8 mouse cellular contexts compared by ENCODE assay signal in the genomic region with DNA sequence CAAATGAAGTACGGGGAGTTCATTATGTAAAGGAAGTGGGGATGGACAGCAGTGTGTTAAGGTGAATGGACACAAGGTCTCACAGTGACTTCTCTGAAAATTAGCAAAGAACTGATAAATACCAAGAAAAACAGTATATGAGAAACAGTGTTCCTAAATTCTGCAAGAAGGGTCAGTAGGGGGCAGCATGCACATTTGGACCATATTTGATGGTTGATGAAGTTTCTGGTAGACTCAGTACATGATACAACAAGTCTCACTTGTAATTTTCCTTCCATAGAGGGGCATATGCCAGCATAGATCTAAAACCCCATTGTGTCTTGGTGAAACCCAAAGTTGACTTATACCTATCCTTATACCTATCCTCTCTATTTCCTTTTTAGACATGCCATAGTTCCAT.
DNase-seq lines count a peak whose midpoint lies in the region; ATAC-seq lines count a peak whose summit lies in the region.

No protein-coding gene starts in this region.

- no peak overlapping the region for H3K27ac ChIP-seq in forebrain, embryonic 14.5 days (ENCODE audit: low read depth, low read length)
- H3K27ac ChIP-seq in forebrain, embryonic 12.5 days = no peak overlapping the region
- no peak overlapping the region for H3K27ac ChIP-seq in midbrain, embryonic 14.5 days (replicated peaks; ENCODE audit: low read depth, low read length)
- no peak overlapping the region for H3K27ac ChIP-seq in midbrain, embryonic 13.5 days

- no peaks in the 10 kb centered on the region for H3K4me1 ChIP-seq in forebrain, embryonic 14.5 days (ENCODE audit: control insufficient read depth, insufficient read depth, low read length)
- H3K4me1 ChIP-seq in forebrain, embryonic 12.5 days = no peaks in the 10 kb centered on the region
- no peaks in the 10 kb centered on the region for H3K4me1 ChIP-seq in midbrain, embryonic 14.5 days (ENCODE audit: control insufficient read depth, insufficient read depth, low read length)
- no peaks in the 10 kb centered on the region for H3K4me1 ChIP-seq in midbrain, embryonic 13.5 days (replicated peaks)

- no peaks in the 10 kb centered on the region for H3K27me3 ChIP-seq in forebrain, embryonic 14.5 days (replicated peaks; ENCODE audit: control insufficient read depth, insufficient read depth, low read length)
- no peaks in the 10 kb centered on the region for H3K27me3 ChIP-seq in forebrain, embryonic 12.5 days
- H3K27me3 ChIP-seq in midbrain, embryonic 14.5 days (ENCODE audit: control insufficient read depth, insufficient read depth, low read length) = no peaks in the 10 kb centered on the region
- no peaks in the 10 kb centered on the region for H3K27me3 ChIP-seq in midbrain, embryonic 13.5 days

- H3K9ac ChIP-seq in forebrain, embryonic 14.5 days (ENCODE audit: low read length) = no peak overlapping the region
- H3K9ac ChIP-seq in forebrain, embryonic 12.5 days = no peak overlapping the region
- H3K9ac ChIP-seq in midbrain, embryonic 14.5 days (replicated peaks; ENCODE audit: low read length) = no peak overlapping the region
- no peak overlapping the region for H3K9ac ChIP-seq in midbrain, embryonic 13.5 days (replicated peaks)

- no peak for ATAC-seq in forebrain, embryonic 14.5 days
- ATAC-seq in forebrain, embryonic 12.5 days (ENCODE audit: low FRiP score) = no peak
- ATAC-seq in midbrain, embryonic 14.5 days (ENCODE audit: low FRiP score, low TSS enrichment) = no peak
- ATAC-seq in midbrain, embryonic 13.5 days = no peak
- ATAC-seq in megakaryocyte-erythroid progenitor cell, adult 5-6 weeks (replicated peaks; ENCODE audit: low FRiP score, low TSS enrichment, poor library complexity, severe bottlenecking) = no peak
- no peak for ATAC-seq in granulocyte monocyte progenitor cell, adult 5-6 weeks (replicated peaks; ENCODE audit: poor library complexity, severe bottlenecking)

- WGBS in forebrain, embryonic 14.5 days = 72% methylated on average over 1 of the region's 1 CpGs
- 81% methylated on average over 1 of the region's 1 CpGs for WGBS in forebrain, embryonic 12.5 days
- 76% methylated on average over 1 of the region's 1 CpGs for WGBS in midbrain, embryonic 14.5 days
- WGBS in midbrain, embryonic 13.5 days = 83% methylated on average over 1 of the region's 1 CpGs

- H3K9me3 ChIP-seq in forebrain, embryonic 14.5 days (replicated peaks; ENCODE audit: control insufficient read depth, low read length) = no peaks in the 10 kb centered on the region
- no peaks in the 10 kb centered on the region for H3K9me3 ChIP-seq in forebrain, embryonic 12.5 days
- H3K9me3 ChIP-seq in midbrain, embryonic 14.5 days (ENCODE audit: control insufficient read depth, low read length) = no peaks in the 10 kb centered on the region
- H3K9me3 ChIP-seq in midbrain, embryonic 13.5 days = no peaks in the 10 kb centered on the region

- intact Hi-C loops in left cerebral cortex, postnatal 14 days (cut with DNase I) = no loop called here

- peak; percentile 71 for DNase-seq in forebrain, embryonic 14.5 days (ENCODE audit: low spot score)
- DNase-seq in midbrain, embryonic 14.5 days = peak; percentile 82
- peak; percentile 14 to 17 for DNase-seq in cerebellum, postnatal 36 days
- DNase-seq in left cerebral cortex, postnatal 14 days (ENCODE audit: low spot score in 2 of 2) = peak; percentile 31 to 57

- H3K4me3 ChIP-seq in forebrain, embryonic 14.5 days (ENCODE audit: low read depth, low read length) = no peak overlapping the region
- H3K4me3 ChIP-seq in forebrain, embryonic 12.5 days (replicated peaks) = no peak overlapping the region
- H3K4me3 ChIP-seq in midbrain, embryonic 14.5 days (replicated peaks; ENCODE audit: low read depth, low read length) = no peak overlapping the region
- H3K4me3 ChIP-seq in midbrain, embryonic 13.5 days (replicated peaks) = no peak overlapping the region

- no peak overlapping the region for H3K4me2 ChIP-seq in forebrain, embryonic 14.5 days (ENCODE audit: low read length)
- H3K4me2 ChIP-seq in forebrain, embryonic 12.5 days = no peak overlapping the region
- H3K4me2 ChIP-seq in midbrain, embryonic 14.5 days (ENCODE audit: low read length) = no peak overlapping the region
- H3K4me2 ChIP-seq in midbrain, embryonic 13.5 days (replicated peaks) = no peak overlapping the region

- no peaks in the 10 kb centered on the region for H3K36me3 ChIP-seq in forebrain, embryonic 14.5 days (ENCODE audit: control insufficient read depth, insufficient read depth, low read length)
- H3K36me3 ChIP-seq in forebrain, embryonic 12.5 days (replicated peaks) = no peaks in the 10 kb centered on the region
- no peaks in the 10 kb centered on the region for H3K36me3 ChIP-seq in midbrain, embryonic 14.5 days (ENCODE audit: control insufficient read depth, insufficient read depth, low read length)
- H3K36me3 ChIP-seq in midbrain, embryonic 13.5 days = no peaks in the 10 kb centered on the region

Comparison
In these comparisons a context has a peak if more than half of its experiments do, and no peak if none do; other contexts are left out.
1. DNase-seq: peak in every context shown above with its lines; median percentile 82 in midbrain, embryonic 14.5 days; 71 in forebrain, embryonic 14.5 days; 44 in left cerebral cortex, postnatal 14 days; 16 in cerebellum, postnatal 36 days.